Mouse (Mus musculus) thymus, adult 2 months (tissue): ENCODE results near the gene Cox4i1.

Experiments used
- CTCF ChIP-seq: fragments of 200-500 bp; IDR thresholded peaks from 2 replicates; pipeline ENCODE4 v1.5.1; 2012; ENCODE audit warnings: mild to moderate bottlenecking, control low read depth, low read length, moderate library complexity, borderline replicate concordance; ENCODE audit not compliant: control insufficient read depth, poor library complexity, insufficient read depth; ENCODE audit errors: extremely low read depth
- POLR2A ChIP-seq: fragments of 200-500 bp; IDR thresholded peaks from 2 replicates; pipeline ENCODE4 v1.6.1; 2012; ENCODE audit warnings: mild to moderate bottlenecking, low read length, control low read depth, moderate library complexity; ENCODE audit not compliant: control insufficient read depth, poor library complexity, insufficient read depth; ENCODE audit errors: extremely low read depth

GRCm38 (mm10) chr8:120681113-120681512, 13.1 kb downstream of the Cox4i1 start:
- TF ChIP-seq POLR2A, result no peak
- TF ChIP-seq CTCF, result no peak
